Mouse (Mus musculus) v-Abl transformed pro-B cells (cell line): ENCODE data around the gene Ppp6r2.

ENCODE experiments used
- in situ Hi-C, 2 experiments: fragments of 400-800 bp; cut with MboI; formaldehyde crosslinking; loops; one replicate each; pipeline ENCODE4 v1.15.1; 2025; ENCODE audit not compliant: unreplicated experiment in 2 of 2

The Ppp6r2 gene

DNA sequence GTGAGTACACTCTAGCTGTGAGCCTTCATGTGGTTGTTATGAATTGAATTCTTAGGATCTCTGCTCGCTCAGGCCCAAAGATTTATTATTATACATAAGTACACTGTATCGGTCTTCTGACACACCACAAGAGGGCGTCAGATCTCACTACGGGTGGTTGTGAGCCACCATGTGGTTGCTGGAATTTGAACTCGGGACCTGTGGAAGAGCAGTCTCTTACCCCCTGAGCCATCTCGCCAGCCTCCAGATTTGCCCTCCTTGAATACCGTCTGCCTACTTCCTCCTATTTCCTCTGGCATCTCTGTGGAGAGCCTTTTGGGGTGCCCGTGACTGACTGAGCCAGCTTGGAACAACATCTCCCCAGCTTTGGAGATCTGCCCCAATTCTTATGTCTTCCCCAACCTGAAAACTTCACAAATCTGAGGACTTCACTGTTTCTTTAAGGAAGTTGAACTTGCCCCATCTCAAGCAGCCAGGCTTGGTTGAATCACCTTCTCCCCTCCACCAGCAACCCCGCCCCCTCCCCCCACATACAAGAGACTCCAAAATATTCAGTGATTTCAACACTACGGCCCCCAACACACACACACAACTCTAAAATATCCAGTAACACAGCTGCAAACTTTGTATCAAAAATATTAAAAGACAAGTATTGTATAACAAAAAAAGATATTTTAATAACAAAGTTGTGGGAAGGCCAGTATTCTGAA lies 29.6 kb upstream of the Ppp6r2 start:
- in situ Hi-C loops = no loop called here

DNA sequence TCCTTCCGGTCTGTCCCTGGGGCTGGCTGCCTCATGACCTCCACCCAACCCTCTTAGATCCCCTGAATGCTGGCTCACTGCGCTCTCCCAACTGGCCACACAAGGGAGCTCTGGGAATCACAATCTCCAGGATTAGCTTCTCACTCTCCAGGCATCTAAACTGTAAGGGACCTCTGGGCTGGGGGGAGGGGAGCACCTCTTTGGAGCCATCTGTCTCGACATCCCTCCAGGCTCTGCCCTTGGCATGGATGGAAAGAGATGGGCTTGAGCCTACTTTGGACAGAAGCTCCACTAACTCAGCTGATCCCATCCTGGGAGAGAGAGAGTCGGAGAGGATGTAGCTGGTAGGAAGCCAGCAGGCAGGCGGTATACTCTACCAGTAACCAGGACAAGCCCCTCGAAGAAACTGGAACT lies 29.0 kb upstream of the Ppp6r2 start:
- in situ Hi-C loops = no loop called here

DNA sequence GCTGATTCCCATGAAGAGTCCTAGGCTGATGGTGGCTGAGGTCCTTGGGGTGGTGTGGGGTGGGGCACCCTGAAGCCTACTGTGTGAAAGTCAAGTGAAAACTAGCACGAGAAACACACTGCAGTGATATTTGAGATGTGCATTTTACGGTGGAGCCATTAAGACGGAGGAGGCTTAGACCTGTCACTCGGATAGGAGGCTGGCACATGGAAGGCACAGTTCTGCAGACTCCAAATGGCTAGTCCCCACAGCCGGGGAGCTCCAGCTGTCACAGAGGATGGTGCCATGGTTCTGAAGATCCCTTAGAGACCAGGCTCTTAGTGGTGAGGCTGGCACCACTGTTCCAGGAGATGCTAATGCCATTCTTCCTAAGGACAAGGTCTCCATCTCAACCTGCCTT lies 28.5 kb upstream of the Ppp6r2 start:
- in situ Hi-C loops = no loop called here

DNA sequence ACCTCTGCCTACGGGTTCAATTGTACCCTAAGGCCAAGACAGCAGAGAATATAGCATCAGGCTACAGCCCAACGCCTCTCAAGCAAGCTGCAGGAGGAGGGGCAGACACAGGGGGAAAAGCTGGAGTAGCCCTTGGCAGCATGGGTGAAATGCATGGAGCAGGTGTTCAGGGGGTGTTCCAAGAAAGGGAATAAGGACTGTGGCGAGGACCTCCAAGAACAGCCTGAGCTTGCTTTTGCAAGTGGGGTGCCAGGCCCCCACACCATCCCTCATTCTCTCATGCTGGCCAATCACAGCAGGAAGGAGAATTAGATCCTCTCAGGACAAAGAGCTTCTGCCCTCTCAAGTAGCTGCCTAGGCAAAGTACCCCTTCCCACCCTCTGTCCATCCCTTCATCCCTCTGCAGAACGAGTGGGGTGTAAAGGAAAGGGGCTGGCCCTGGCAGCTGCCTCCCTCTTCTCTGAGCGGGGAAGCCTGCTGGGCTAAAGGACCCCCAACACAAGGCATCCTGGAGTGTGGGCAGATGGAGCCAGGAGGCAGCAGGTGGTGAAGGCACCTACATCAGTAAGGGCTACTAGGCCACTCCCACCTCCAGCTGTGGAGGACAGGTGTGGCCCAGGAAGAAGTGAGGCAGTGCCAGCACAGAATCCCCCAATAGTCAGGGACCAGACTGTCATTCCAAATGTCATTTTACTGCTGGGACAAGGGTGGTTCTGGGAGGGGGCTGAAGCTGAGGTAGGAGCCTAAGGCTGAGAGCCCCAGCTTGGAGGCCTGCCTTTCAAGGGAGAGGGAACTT lies 27.0 kb upstream of the Ppp6r2 start:
- in situ Hi-C loops = no loop called here

DNA sequence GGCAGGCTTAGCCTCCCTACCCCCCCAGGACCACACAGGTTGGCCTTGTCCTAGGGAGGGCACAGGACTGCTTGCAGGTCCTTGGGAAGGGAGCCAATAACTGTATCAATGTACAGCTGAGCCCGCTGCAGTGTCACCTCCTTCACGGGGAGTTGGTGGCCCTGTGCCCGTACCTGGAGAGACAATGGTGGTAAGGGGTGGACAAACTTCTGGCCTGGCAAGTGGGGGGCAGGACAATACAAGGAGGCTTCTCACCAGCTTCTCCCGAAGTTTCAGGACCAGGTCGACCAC lies 26.5 kb upstream of the Ppp6r2 start:
- in situ Hi-C loops = no loop called here

DNA sequence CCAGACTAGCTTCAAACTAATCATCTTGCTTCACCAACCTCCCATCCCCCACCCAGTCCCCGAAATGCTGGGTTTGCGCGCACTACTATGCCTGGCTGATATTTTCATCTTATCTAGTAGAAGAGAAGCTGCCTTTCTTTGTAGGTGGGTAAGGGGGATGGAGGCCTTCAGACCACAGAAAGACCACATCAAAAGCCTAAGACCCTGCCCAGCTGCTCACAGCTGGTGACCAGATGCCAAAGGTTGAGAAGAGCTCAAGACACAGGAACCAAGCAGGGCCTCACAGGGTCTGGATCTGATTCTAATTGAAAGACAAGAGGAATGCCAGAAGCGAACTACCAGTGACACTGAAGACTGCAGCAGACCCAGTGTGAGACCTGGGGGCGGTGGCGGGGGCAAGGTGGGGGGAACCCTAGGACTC lies 16.1 kb upstream of the Ppp6r2 start:
- in situ Hi-C loops = no loop called here

DNA sequence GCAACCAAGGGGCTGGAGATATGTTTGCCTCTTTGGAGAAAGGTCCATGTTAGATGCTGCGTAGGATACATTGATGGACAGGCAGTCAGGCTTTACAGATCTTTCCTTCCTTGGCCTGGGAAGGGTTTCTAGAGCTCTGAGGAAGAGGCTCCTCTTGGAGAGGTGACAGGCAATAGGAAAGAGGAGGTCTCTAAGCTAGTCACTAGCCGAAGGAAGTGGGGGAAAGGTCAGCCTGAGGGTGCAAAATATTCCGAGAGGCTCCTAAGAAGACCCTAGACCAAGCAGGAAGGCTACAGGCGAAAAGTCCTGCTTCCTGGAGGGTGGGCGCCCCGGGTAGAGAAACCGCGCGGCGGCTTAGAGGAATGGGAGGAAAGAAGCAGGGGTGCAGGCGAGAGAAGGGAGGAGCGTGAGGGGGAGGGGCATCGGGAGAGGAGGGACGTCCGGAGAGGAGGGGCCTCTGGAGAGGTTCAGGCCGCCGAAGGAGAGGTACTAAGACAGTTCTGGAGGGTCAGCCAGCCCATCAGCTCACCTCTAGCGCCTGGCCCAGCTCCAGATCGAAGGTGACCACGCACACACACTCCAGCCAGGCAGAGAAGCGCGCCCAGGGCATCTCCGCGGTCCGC lies 15.6 kb upstream of the Ppp6r2 start:
- in situ Hi-C loops = no loop called here

DNA sequence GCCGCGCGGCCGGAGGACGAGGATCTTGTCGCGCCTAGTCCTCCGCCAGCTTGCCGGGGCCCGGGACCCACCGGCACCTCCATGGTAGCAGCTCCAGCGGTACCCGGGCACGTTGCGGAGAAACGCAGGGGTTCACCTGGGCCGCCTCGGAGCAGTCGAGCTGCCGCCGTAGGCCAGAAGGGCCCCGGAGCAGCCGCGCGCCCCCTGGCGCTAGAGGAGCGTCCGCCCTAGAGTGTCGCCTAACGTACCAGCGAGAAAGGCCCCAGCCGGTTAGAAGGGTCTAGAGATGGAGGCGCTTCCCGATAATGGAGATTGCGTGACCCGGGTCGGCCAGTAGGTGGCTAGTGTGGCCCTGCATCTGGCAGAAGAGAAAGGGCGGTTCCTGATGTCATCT lies 15.0 kb upstream of the Ppp6r2 start, which contains the start of gene Dennd6b:
TSS of gene Dennd6b (minus strand) at position 184 of the 394 bp plus-strand sequence.
- in situ Hi-C loops = no loop called here

DNA sequence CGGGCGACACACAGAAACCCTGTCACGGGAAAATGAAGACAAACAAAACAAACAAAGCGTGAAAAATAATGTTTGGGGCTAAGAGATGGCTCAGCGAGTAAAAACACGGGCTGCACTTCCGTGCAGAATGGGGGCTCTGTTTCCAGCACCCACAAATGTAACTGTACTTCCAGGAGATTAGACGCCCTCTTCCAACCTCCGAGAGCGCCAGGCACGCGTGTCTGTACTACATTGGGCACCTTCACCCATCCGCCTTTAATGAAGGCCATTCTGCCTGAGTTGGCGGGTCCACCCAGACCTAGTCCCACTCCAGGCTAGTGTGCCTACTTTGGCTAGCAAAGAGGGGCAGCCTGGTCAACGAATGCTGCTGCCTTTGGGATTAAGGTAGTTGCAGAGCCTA lies 14.3 kb upstream of the Ppp6r2 start:
- in situ Hi-C loops = no loop called here

DNA sequence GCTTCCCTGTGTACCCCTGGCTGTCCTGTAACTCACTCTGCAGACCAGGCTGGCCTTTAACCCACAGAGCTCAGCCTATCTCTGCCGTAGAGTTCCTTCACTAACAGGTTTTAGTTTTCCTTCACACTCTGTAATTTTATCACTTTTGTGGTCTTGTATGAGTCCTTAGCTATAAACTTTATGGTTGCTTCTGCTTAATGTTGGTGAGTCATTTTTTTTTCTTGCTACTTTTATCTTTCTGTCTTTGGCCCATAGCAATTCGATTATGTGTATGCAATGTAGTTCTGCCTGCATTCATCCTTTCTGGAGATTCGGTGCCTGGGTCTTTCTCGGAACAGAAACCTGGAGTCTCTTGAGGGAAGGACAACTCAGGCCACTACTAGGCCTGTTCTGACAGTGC lies 3.9 kb upstream of the Ppp6r2 start:
- in situ Hi-C loops = loop anchor here (5.0 to 25.0 kb wide), 3 partner anchors 50 to 370 kb away; partner anchors contain the start of gene Tubgcp6 (in 2 of the 2)

DNA sequence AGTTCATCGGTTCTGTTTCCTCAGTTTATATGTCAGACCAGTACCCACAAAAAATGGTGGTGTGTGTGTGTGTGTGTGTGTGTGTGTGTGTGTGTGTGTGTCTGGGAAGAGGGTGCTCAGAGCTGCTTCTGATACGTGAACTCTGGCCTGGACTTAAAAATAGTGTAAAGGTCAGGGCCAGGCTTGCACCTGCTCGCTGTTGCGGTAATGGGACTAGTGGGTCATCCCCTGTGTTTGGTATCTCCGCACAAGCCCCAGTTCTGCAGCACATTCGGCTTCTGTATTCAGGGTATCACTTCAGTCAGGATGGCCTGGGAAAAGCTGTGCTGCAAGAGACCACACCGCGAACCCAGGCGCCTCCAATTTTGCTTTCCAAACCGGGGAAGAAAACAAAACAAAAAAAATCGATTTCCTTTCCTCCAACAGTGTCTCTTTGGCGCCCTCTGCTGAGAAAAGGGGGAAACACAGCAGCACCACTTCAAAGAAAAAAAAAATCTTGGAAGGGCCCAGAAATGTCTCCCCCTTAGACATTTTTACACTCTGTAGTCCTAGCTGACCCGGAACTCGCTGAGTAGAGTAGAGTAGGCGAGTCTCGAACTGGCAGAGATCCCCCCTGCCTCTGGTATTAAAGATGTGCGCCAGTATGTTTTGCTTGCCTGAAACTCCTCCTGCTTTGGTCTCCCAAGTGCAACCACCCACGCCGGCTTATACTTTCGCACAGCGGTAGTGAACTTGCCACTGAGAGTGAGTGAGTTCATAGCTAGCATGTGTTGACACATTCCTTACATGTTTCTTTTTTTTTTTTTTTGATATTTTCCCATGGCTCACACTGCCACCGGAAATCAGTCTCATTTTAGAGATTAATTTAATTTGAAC lies 1.2 kb upstream of the Ppp6r2 start:
- in situ Hi-C loops = loop anchor here (5.0 to 25.0 kb wide), 5 partner anchors 53 to 373 kb away; partner anchors contain the start of genes Tubgcp6 (in 2 of the 2), Lmf2 (in 1 of the 2), Ncaph2 (in 1 of the 2) and Sco2 (in 1 of the 2)

DNA sequence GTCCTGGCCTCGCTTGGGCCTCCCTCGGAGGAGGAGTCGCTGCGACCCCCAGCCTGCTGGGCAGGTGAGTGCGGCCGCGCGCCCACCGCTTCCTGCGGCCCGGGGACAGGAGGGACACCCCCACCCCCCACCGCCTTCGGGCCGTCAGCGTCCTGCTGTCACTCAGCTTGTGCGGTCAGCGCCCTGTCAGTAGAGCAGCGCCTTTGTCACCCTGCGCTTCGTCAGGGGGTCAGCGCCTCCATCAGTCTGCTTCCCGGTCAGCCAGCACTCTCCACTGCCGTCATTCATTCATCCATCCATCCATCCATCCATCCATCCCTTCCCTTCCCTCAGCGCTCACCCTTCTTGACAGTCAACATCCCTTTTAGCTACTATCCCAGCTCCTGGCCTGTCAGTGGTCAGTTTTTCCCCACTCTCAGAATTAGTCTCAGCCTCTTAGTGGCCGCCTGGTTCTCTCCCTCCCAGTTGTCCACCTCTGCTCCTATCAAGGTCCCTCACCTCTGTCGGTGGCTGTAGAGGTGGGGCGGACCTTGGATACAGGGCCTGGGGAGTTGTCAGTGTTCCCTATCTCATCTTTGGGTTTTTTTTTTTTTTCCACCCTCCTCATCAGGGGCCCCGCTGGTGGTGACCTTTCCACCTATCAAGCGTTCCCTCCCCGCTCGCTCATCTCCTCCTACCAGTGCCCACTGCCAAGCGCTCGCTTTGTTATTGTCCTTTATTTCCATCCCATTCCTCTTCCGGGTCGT lies 536 bp downstream of the Ppp6r2 start:
- in situ Hi-C loops = loop anchor here (5.0 to 25.0 kb wide), 4 partner anchors 100 to 375 kb away; partner anchors contain the start of genes Tubgcp6 (in 2 of the 2), Lmf2 (in 1 of the 2), Ncaph2 (in 1 of the 2) and Sco2 (in 1 of the 2)

DNA sequence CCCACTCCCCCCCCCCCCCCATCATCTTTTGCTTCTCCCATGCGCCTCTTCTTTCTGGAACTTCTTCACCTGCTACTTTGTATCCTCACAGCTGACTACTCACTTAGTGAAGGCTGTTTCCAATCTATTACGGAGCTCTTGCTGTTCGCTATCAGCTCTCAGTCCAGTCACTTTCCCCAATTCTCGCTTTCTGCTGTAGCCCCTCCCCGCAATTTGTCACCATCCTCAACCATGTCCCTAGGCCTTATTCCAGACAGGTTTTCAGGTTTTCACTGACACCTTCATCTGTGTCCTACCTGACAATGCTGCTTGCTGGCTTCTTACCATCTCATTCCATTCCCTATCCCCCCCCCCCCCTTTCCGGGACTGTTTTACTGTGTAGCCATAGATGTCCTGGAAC lies 1.1 kb downstream of the Ppp6r2 start:
- in situ Hi-C loops = loop anchor here (5.0 to 25.0 kb wide), 4 partner anchors 100 to 375 kb away; partner anchors contain the start of genes Tubgcp6 (in 2 of the 2), Lmf2 (in 1 of the 2), Ncaph2 (in 1 of the 2) and Sco2 (in 1 of the 2)

DNA sequence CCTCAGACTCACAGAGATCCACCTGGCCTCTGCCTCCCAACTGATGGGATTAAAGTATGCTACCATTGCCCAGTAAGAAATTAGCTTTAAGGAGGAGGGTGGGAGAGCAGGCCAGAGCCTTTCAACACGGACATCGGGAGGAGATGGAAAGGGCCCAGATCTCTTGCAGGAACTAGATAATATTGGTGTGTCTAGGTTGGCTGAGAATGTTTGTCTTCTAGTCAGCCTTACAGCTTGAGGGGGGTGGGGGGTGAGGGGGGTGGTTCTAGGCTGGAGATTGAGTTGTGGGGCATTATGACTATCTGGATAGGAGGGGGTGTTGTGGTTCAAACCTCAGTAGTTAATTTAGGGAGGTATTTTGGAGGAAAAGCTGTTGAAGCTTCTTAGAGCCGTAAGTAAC lies 2.2 kb downstream of the Ppp6r2 start:
- in situ Hi-C loops = loop anchor here (5.0 to 25.0 kb wide), 4 partner anchors 101 to 376 kb away; partner anchors contain the start of genes Tubgcp6 (in 2 of the 2), Lmf2 (in 1 of the 2), Ncaph2 (in 1 of the 2) and Sco2 (in 1 of the 2)

DNA sequence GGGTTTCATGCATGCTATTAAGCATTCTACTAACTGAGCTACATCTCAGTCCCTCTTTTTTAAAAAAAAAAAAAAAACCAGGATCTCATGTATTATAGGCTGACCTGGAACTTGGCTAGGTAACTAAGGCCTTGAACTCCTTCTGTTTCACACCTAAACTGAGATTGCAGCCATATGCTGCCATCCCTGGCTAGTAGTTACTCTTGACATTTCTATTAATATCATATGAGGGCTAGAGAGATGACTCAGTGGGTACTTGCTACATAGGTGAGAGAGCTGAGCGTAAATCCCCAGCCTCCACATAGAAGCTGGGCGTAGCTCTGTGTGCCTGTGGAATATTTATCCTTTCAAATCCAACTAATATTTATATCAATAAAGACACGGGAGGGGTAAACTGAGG lies 3.6 kb downstream of the Ppp6r2 start:
- in situ Hi-C loops = loop anchor here (5.0 to 25.0 kb wide), 4 partner anchors 103 to 378 kb away; partner anchors contain the start of genes Tubgcp6 (in 2 of the 2), Lmf2 (in 1 of the 2), Ncaph2 (in 1 of the 2) and Sco2 (in 1 of the 2)

DNA sequence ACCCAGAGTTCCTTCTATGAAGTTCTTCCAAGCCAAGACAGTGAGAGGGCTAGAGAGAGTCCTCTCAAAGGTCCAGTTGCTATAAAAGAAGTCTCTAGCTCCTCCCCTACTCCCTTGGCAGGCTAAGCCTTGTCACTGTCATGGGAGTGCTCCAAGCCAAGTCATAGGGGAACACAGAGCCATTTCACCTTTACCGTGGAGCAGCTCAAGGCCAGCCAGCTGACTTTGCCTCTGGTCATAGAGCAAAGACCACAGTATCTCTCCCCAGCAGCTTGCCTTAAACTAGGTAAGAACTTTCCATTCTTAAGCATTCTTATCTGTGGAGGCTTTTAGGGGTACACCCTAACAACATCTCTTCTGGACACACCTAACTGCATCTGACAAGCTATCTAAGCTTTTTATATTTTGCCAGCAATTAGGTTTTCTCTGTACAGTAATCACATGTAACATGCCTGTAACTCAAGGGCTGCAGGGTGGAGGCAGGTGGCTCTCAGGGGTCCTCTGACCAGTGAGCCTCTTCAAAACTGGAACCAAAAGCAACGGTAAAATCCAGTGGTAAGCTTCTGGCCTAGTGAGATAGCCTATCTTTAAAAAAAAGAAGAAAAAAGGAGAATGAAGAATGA lies 4.4 kb downstream of the Ppp6r2 start:
- in situ Hi-C loops = loop anchor here (10.0 to 25.0 kb wide), 3 partner anchors 103 to 378 kb away; partner anchors contain the start of genes Tubgcp6 (in 2 of the 2), Lmf2 (in 1 of the 2) and Ncaph2 (in 1 of the 2)

DNA sequence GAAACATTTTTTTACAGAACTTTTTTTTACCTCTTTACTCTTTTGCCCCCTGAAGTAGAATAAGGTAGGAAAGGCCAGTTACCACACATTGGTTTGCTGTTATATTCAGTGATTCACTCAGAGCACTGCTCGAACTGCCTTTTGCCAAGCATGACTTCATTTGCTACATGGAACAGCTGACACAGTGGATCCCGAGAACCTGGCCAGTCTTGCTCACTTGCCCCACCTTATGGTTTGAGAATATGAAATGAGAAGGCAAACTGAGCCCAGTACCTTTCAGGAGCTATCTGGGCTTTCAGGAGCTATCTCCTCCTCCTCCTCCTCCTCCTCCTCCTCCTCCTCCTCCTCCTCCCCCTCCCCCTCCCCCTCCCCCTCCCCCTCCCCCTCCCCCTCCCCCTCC lies 22.2 kb downstream of the Ppp6r2 start:
- in situ Hi-C loops = no loop called here

DNA sequence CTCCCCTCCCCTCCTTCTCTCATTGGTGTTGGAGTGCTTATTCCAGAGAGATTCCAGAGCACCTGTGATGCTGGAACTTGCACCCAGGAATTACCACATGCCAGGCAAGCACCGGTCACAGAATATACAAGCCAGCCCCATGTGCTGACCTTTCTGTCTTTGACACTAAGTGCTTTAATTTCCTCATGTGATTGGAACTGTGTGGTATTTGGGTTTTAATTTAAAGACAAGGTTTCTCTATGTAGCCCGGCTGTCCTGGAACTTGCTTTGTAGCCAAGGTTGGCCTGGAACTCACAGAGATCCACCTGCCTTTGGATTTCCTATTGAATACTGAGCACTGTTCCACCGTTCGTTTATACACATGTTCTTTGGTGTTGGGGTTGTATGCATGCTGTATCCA lies 22.7 kb downstream of the Ppp6r2 start:
- in situ Hi-C loops = no loop called here
